Comparison of ENCODE assay signal across 8 mouse cellular contexts in the genomic region with DNA sequence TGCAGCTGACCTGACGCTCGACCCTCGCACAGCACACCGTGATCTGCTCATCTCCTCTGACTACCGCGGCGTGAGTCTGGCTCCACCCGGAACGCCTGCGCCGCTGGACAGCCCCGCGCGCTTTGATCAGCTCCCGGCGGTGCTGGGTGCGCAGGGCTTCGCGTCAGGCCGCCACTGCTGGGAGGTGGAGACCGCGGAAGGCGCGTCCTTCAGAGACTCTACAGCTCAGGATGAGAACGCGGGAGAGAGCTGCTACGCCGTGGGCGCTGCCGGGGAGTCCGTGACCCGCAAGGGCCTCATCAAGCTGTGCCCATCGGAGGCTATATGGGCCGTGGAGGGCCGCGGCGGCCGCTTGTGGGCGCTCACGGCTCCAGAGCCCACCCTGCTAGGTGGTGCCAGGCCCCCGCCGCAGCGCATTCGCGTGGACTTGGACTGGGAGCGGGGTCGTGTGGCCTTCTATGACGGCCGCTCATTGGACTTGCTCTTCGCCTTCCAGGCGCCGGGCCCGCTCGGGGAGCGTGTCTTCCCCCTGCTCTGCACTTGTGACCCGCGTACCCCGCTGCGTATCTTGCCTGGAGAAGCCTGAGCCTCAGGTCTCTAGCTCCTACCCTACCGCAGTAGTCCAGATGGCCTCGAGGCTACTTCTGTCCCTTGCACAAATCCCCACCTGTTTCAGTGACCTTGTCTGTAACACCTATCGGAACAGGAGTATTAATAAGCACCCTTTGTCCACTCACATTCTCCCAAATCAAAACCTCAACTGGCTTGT. TPM values are rescaled to one million over a fixed set of nuclear protein-coding genes. Genes with fewer than 3 reads are reported as not detected.
A peak's percentile ranks its signal among the peaks of the same experiment; 100 is the strongest.
DNase-seq lines count a peak whose midpoint lies in the region; ATAC-seq and TF ChIP-seq lines count a peak whose summit lies in the region.

No protein-coding gene starts in this region.

- peaks cover 5 to 22% of the 10 kb centered on the region in 2 experiments for H3K4me1 ChIP-seq in ES-E14 (ENCODE audit: control insufficient read depth in 2 of 2, insufficient read depth in 2 of 2, low read length in 2 of 2, poor library complexity in 1 of 2)
- H3K4me1 ChIP-seq in embryonic facial prominence, embryonic 14.5 days (ENCODE audit: control insufficient read depth, insufficient read depth, low read length) = peaks cover 11% of the 10 kb centered on the region
- H3K4me1 ChIP-seq in heart, embryonic 12.5 days (replicated peaks) = peaks cover 24% of the 10 kb centered on the region
- peaks cover 50% of the 10 kb centered on the region for H3K4me1 ChIP-seq in kidney, embryonic 15.5 days
- H3K4me1 ChIP-seq in liver, embryonic 14.5 days (replicated peaks; ENCODE audit: control insufficient read depth in 2 of 2, insufficient read depth in 2 of 2, low read length in 1 of 2) = peaks cover 7 to 11% of the 10 kb centered on the region in 2 experiments
- peaks cover 51% of the 10 kb centered on the region for H3K4me1 ChIP-seq in neural tube, embryonic 15.5 days

- H3K36me3 ChIP-seq in ES-E14 (ENCODE audit: control insufficient read depth, insufficient read depth, low read length, poor library complexity, severe bottlenecking) = peaks cover 6% of the 10 kb centered on the region
- H3K36me3 ChIP-seq in embryonic facial prominence, embryonic 14.5 days (ENCODE audit: control insufficient read depth, insufficient read depth, low read length) = peaks cover 11% of the 10 kb centered on the region; the same call in 1 of the 2 replicates
- peaks cover 14% of the 10 kb centered on the region for H3K36me3 ChIP-seq in heart, embryonic 12.5 days
- H3K36me3 ChIP-seq in kidney, embryonic 15.5 days = peaks cover 13% of the 10 kb centered on the region
- H3K36me3 ChIP-seq in liver, embryonic 14.5 days (replicated peaks; ENCODE audit: control insufficient read depth, insufficient read depth, low read depth) = no peaks in the 10 kb centered on the region; the same call in 1 of the 2 replicates
- H3K36me3 ChIP-seq in neural tube, embryonic 15.5 days = peaks cover 14% of the 10 kb centered on the region

- peak; percentile 39 for ATAC-seq in embryonic facial prominence, embryonic 14.5 days (ENCODE audit: low read depth)
- ATAC-seq in heart, embryonic 12.5 days (ENCODE audit: insufficient number of reproducible peaks, low FRiP score) = no peak
- peak; percentile 47 for ATAC-seq in kidney, embryonic 15.5 days (replicated peaks; ENCODE audit: low FRiP score)
- no peak for ATAC-seq in liver, embryonic 14.5 days (ENCODE audit: insufficient read depth)
- ATAC-seq in neural tube, embryonic 15.5 days (ENCODE audit: low FRiP score) = peak; percentile 66
- no peak for ATAC-seq in inflammation-experienced regulatory T-cells, adult 6 months

- peak overlapping the region; percentile 73 to 75 for H3K4me3 ChIP-seq in ES-E14 (ENCODE audit: insufficient read depth in 1 of 2, low read depth in 1 of 2, low read length in 2 of 2, poor library complexity in 1 of 2, severe bottlenecking in 1 of 2)
- H3K4me3 ChIP-seq in embryonic facial prominence, embryonic 14.5 days (ENCODE audit: low read depth, low read length) = peak overlapping the region; percentile 52
- H3K4me3 ChIP-seq in heart, embryonic 12.5 days = peak overlapping the region; percentile 48
- H3K4me3 ChIP-seq in kidney, embryonic 15.5 days (replicated peaks) = peak overlapping the region; percentile 60
- H3K4me3 ChIP-seq in liver, embryonic 14.5 days (ENCODE audit: insufficient read depth in 1 of 2, low read depth in 2 of 2, low read length in 2 of 2) = peak overlapping the region; percentile 35 to 36
- peak overlapping the region; percentile 57 for H3K4me3 ChIP-seq in neural tube, embryonic 15.5 days (replicated peaks)

- 1% methylated on average over 60 of the region's 62 CpGs for WGBS in embryonic facial prominence, embryonic 14.5 days
- 2% methylated on average over 62 of the region's 62 CpGs for WGBS in heart, embryonic 12.5 days
- WGBS in kidney, embryonic 15.5 days = 2% methylated on average over 62 of the region's 62 CpGs
- WGBS in liver, embryonic 14.5 days (ENCODE audit: insufficient replicate concordance) = 2% methylated on average over 61 of the region's 62 CpGs
- 1% methylated on average over 62 of the region's 62 CpGs for WGBS in neural tube, embryonic 15.5 days

- in situ Hi-C loops in ES-E14 (cut with MboI; ENCODE audit: low sequenced_read_pairs in 2 of 2, unreplicated experiment in 2 of 2) = no loop called here

- 0 out of 2 replicates have a peak, but pooled peaks have one; percentile 13 for TF ChIP-seq CTCF in liver, embryonic 14.5 days (IDR thresholded peaks at IDR 0.05; ENCODE audit: low read depth)

- peak overlapping the region; percentile 32 for H3K27ac ChIP-seq in ES-E14 (ENCODE audit: insufficient read depth, low read depth, low read length, poor library complexity, severe bottlenecking)
- H3K27ac ChIP-seq in embryonic facial prominence, embryonic 14.5 days (replicated peaks; ENCODE audit: low read depth, low read length) = no peak overlapping the region
- H3K27ac ChIP-seq in heart, embryonic 12.5 days (ENCODE audit: poor library complexity, severe bottlenecking) = no peak overlapping the region
- H3K27ac ChIP-seq in kidney, embryonic 15.5 days = no peak overlapping the region
- H3K27ac ChIP-seq in liver, embryonic 14.5 days = no peak overlapping the region
- peak overlapping the region; percentile 83 for H3K27ac ChIP-seq in neural tube, embryonic 15.5 days (replicated peaks)

- TF ChIP-seq EP300 in liver, embryonic 14.5 days (IDR thresholded peaks at IDR 0.05; ENCODE audit: low read depth) = no peak

- no peak for DNase-seq in ES-E14 (ENCODE audit: low read depth, low spot score)
- DNase-seq in adrenal gland, postnatal 36 days = peak; percentile 81 to 82
- DNase-seq in embryonic facial prominence, embryonic 14.5 days (ENCODE audit: low spot score) = peak; percentile 49
- DNase-seq in liver, embryonic 14.5 days (ENCODE audit: low read depth in 3 of 3, low spot score in 3 of 3) = no peak

- H3K27me3 ChIP-seq in embryonic facial prominence, embryonic 14.5 days (replicated peaks; ENCODE audit: control insufficient read depth, insufficient read depth, low read length) = peaks cover 45% of the 10 kb centered on the region
- H3K27me3 ChIP-seq in heart, embryonic 12.5 days (replicated peaks) = peaks cover 46% of the 10 kb centered on the region
- H3K27me3 ChIP-seq in kidney, embryonic 15.5 days = peaks cover 48% of the 10 kb centered on the region
- H3K27me3 ChIP-seq in liver, embryonic 14.5 days (ENCODE audit: control insufficient read depth, insufficient read depth, low read length) = peaks cover 55% of the 10 kb centered on the region
- H3K27me3 ChIP-seq in neural tube, embryonic 15.5 days (replicated peaks) = peaks cover 32% of the 10 kb centered on the region

- no peaks in the 10 kb centered on the region for H3K9me3 ChIP-seq in ES-E14 (ENCODE audit: control insufficient read depth, insufficient read depth, low read depth, low read length)
- H3K9me3 ChIP-seq in embryonic facial prominence, embryonic 14.5 days (ENCODE audit: control insufficient read depth, low read length) = no peaks in the 10 kb centered on the region
- H3K9me3 ChIP-seq in heart, embryonic 12.5 days (replicated peaks) = no peaks in the 10 kb centered on the region
- no peaks in the 10 kb centered on the region for H3K9me3 ChIP-seq in kidney, embryonic 15.5 days (replicated peaks)
- H3K9me3 ChIP-seq in liver, embryonic 14.5 days (ENCODE audit: control insufficient read depth, low read length) = no peaks in the 10 kb centered on the region
- H3K9me3 ChIP-seq in neural tube, embryonic 15.5 days (replicated peaks) = no peaks in the 10 kb centered on the region

- H3K4me2 ChIP-seq in embryonic facial prominence, embryonic 14.5 days (ENCODE audit: low read depth, low read length) = peak overlapping the region; percentile 98
- peak overlapping the region; percentile 93 for H3K4me2 ChIP-seq in heart, embryonic 12.5 days
- H3K4me2 ChIP-seq in kidney, embryonic 15.5 days = peak overlapping the region; percentile 97
- peak overlapping the region; percentile 53 for H3K4me2 ChIP-seq in liver, embryonic 14.5 days (ENCODE audit: low read depth)
- H3K4me2 ChIP-seq in neural tube, embryonic 15.5 days = peak overlapping the region; percentile 95

- peak overlapping the region; percentile 81 for H3K9ac ChIP-seq in ES-E14 (ENCODE audit: insufficient read depth, low read depth, low read length, poor library complexity, severe bottlenecking)
- peak overlapping the region; percentile 76 for H3K9ac ChIP-seq in embryonic facial prominence, embryonic 14.5 days (ENCODE audit: low read depth, low read length)
- H3K9ac ChIP-seq in heart, embryonic 12.5 days = peak overlapping the region; percentile 73
- H3K9ac ChIP-seq in kidney, embryonic 15.5 days = peak overlapping the region; percentile 56
- H3K9ac ChIP-seq in liver, embryonic 14.5 days (replicated peaks) = no peak overlapping the region
- peak overlapping the region; percentile 74 for H3K9ac ChIP-seq in neural tube, embryonic 15.5 days (replicated peaks)

RNA-seq across cellular contexts. Expression of gene Ppp1r11, which starts 4.3 kb away (rescaled TPM):
- 76.4 and 108 TPM in 2 replicates for total RNA-seq in ES-E14 (2012; rRNA removed)
- 100 to 1,000 TPM in 1 of 2 experiments, 10 to 100 TPM in 1; 91.8 to 102 TPM for total RNA-seq in adrenal gland, postnatal 36 days (2021)
- polyA plus RNA-seq in embryonic facial prominence, embryonic 14.5 days (2014; fragmentation: Nextera tagmentation; extraction: Ambion mirVana) = 125 and 130 TPM in 2 replicates
- 83.2 and 83.8 TPM in 2 replicates for polyA plus RNA-seq in heart, embryonic 12.5 days (2016; fragmentation: Nextera tagmentation; extraction: Ambion mirVana)
- 115 and 127 TPM in 2 replicates for polyA plus RNA-seq in kidney, embryonic 15.5 days (2015; fragmentation: Nextera tagmentation; extraction: Ambion mirVana)
- 15.6 and 30.4 TPM in 2 replicates for polyA plus RNA-seq in liver, embryonic 14.5 days (2012; rRNA removed)
- 35.6 and 43.0 TPM in 2 replicates for polyA plus RNA-seq in liver, embryonic 14.5 days (2014; fragmentation: Nextera tagmentation; extraction: Ambion mirVana)
- polyA plus RNA-seq in neural tube, embryonic 15.5 days (2015; fragmentation: Nextera tagmentation; extraction: Ambion mirVana) = 155 and 168 TPM in 2 replicates
- polyA plus RNA-seq in inflammation-experienced regulatory T-cells, adult 6 months (2017; shearing (Covaris generic)) = 100 to 1,000 TPM; 206 to 226 (median 211) TPM

RNA-seq across cellular contexts. Expression of gene Rnf39, which starts 4.5 kb away (rescaled TPM):
- total RNA-seq in ES-E14 (2012; rRNA removed) = 1.9 and 2.4 TPM in 2 replicates
- total RNA-seq in adrenal gland, postnatal 36 days (2021) = under 1 TPM in 1 of 2 experiments, not detected in 1; 0.16 TPM
- polyA plus RNA-seq in embryonic facial prominence, embryonic 14.5 days (2014; fragmentation: Nextera tagmentation; extraction: Ambion mirVana) = 1.2 and 2.7 TPM in 2 replicates
- polyA plus RNA-seq in heart, embryonic 12.5 days (2016; fragmentation: Nextera tagmentation; extraction: Ambion mirVana) = not detected in 2 replicates
- polyA plus RNA-seq in kidney, embryonic 15.5 days (2015; fragmentation: Nextera tagmentation; extraction: Ambion mirVana) = 0.13 and 0.53 TPM in 2 replicates
- 0.02 TPM in 2 replicates for polyA plus RNA-seq in liver, embryonic 14.5 days (2012; rRNA removed)
- not detected in 2 replicates for polyA plus RNA-seq in liver, embryonic 14.5 days (2014; fragmentation: Nextera tagmentation; extraction: Ambion mirVana)
- 1.9 and 2.0 TPM in 2 replicates for polyA plus RNA-seq in neural tube, embryonic 15.5 days (2015; fragmentation: Nextera tagmentation; extraction: Ambion mirVana)
- polyA plus RNA-seq in inflammation-experienced regulatory T-cells, adult 6 months (2017; shearing (Covaris generic)) = not detected

RNA-seq across cellular contexts. Expression of gene Znrd1, which starts 11.1 kb away (rescaled TPM):
- 74.5 and 81.0 TPM in 2 replicates for total RNA-seq in ES-E14 (2012; rRNA removed)
- total RNA-seq in adrenal gland, postnatal 36 days (2021) = 10 to 100 TPM; 44.2 to 45.0 TPM
- polyA plus RNA-seq in embryonic facial prominence, embryonic 14.5 days (2014; fragmentation: Nextera tagmentation; extraction: Ambion mirVana) = 89.6 and 94.7 TPM in 2 replicates
- 37.5 and 40.3 TPM in 2 replicates for polyA plus RNA-seq in heart, embryonic 12.5 days (2016; fragmentation: Nextera tagmentation; extraction: Ambion mirVana)
- 93.2 and 95.6 TPM in 2 replicates for polyA plus RNA-seq in kidney, embryonic 15.5 days (2015; fragmentation: Nextera tagmentation; extraction: Ambion mirVana)
- 17.5 and 19.0 TPM in 2 replicates for polyA plus RNA-seq in liver, embryonic 14.5 days (2012; rRNA removed)
- 25.3 and 28.2 TPM in 2 replicates for polyA plus RNA-seq in liver, embryonic 14.5 days (2014; fragmentation: Nextera tagmentation; extraction: Ambion mirVana)
- 59.2 and 62.9 TPM in 2 replicates for polyA plus RNA-seq in neural tube, embryonic 15.5 days (2015; fragmentation: Nextera tagmentation; extraction: Ambion mirVana)
- 10 to 100 TPM; 71.2 to 90.2 (median 83.7) TPM for polyA plus RNA-seq in inflammation-experienced regulatory T-cells, adult 6 months (2017; shearing (Covaris generic))

RNA-seq across cellular contexts. Expression of gene Znrd1as, which starts 11.2 kb away (rescaled TPM):
- 13.8 and 15.1 TPM in 2 replicates for total RNA-seq in ES-E14 (2012; rRNA removed)
- 10 to 100 TPM in 1 of 2 experiments, 1 to 10 TPM in 1; 9.0 to 13.6 TPM for total RNA-seq in adrenal gland, postnatal 36 days (2021)
- 5.9 and 6.1 TPM in 2 replicates for polyA plus RNA-seq in embryonic facial prominence, embryonic 14.5 days (2014; fragmentation: Nextera tagmentation; extraction: Ambion mirVana)
- polyA plus RNA-seq in heart, embryonic 12.5 days (2016; fragmentation: Nextera tagmentation; extraction: Ambion mirVana) = 6.4 and 6.7 TPM in 2 replicates
- 6.6 and 6.7 TPM in 2 replicates for polyA plus RNA-seq in kidney, embryonic 15.5 days (2015; fragmentation: Nextera tagmentation; extraction: Ambion mirVana)
- polyA plus RNA-seq in liver, embryonic 14.5 days (2012; rRNA removed) = 1.6 and 3.3 TPM in 2 replicates
- polyA plus RNA-seq in liver, embryonic 14.5 days (2014; fragmentation: Nextera tagmentation; extraction: Ambion mirVana) = 2.9 and 3.3 TPM in 2 replicates
- polyA plus RNA-seq in neural tube, embryonic 15.5 days (2015; fragmentation: Nextera tagmentation; extraction: Ambion mirVana) = 5.5 and 5.8 TPM in 2 replicates
- polyA plus RNA-seq in inflammation-experienced regulatory T-cells, adult 6 months (2017; shearing (Covaris generic)) = 1 to 10 TPM; 2.7 to 8.0 (median 8.0) TPM

RNA-seq across cellular contexts. Expression of gene 2410137M14Rik, which starts 33.8 kb away (rescaled TPM):
- 14.8 and 16.9 TPM in 2 replicates for total RNA-seq in ES-E14 (2012; rRNA removed)
- total RNA-seq in adrenal gland, postnatal 36 days (2021) = not detected
- polyA plus RNA-seq in embryonic facial prominence, embryonic 14.5 days (2014; fragmentation: Nextera tagmentation; extraction: Ambion mirVana) = not detected in 2 replicates
- polyA plus RNA-seq in heart, embryonic 12.5 days (2016; fragmentation: Nextera tagmentation; extraction: Ambion mirVana) = 0.20 TPM in 1 of 2 replicates, not detected in the other
- not detected in 2 replicates for polyA plus RNA-seq in kidney, embryonic 15.5 days (2015; fragmentation: Nextera tagmentation; extraction: Ambion mirVana)
- not detected in 2 replicates for polyA plus RNA-seq in liver, embryonic 14.5 days (2012; rRNA removed)
- not detected in 2 replicates for polyA plus RNA-seq in liver, embryonic 14.5 days (2014; fragmentation: Nextera tagmentation; extraction: Ambion mirVana)
- 0.27 TPM in 1 of 2 replicates, not detected in the other for polyA plus RNA-seq in neural tube, embryonic 15.5 days (2015; fragmentation: Nextera tagmentation; extraction: Ambion mirVana)
- polyA plus RNA-seq in inflammation-experienced regulatory T-cells, adult 6 months (2017; shearing (Covaris generic)) = not detected

Comparison
In these comparisons a context has a peak if more than half of its experiments do, and no peak if none do; other contexts are left out.
1. DNase-seq: peak in adrenal gland, postnatal 36 days (2 of 2) and embryonic facial prominence, embryonic 14.5 days (single experiment); none in ES-E14 (single experiment) and liver, embryonic 14.5 days (0 of 3).
2. H3K27ac ChIP-seq: peak in ES-E14 (single experiment) and neural tube, embryonic 15.5 days (single experiment); none in embryonic facial prominence, embryonic 14.5 days (single experiment), heart, embryonic 12.5 days (single experiment), kidney, embryonic 15.5 days (single experiment) and liver, embryonic 14.5 days (single experiment).
3. ATAC-seq: peak in embryonic facial prominence, embryonic 14.5 days (single experiment), kidney, embryonic 15.5 days (single experiment) and neural tube, embryonic 15.5 days (single experiment); none in heart, embryonic 12.5 days (single experiment), liver, embryonic 14.5 days (single experiment) and inflammation-experienced regulatory T-cells, adult 6 months (single experiment).
4. Peak in every context shown above with its lines, with median percentiles within 50 percentile points of each other: H3K4me3 ChIP-seq and H3K4me2 ChIP-seq.